Mouse (Mus musculus): ENCODE data around the gene Vps45. TPM values are rescaled to one million over a fixed set of nuclear protein-coding genes. Genes with fewer than 3 reads are reported as not detected.

Vps45 gene
- polyA plus RNA-seq (2015; fragmentation: Nextera tagmentation; extraction: Ambion mirVana), result 62.9 and 64.0 TPM in 2 replicates

GRCm38 (mm10) chr3:96058231-96058896 is at the start of gene Vps45:
TSS of gene Vps45 (minus strand) at chr3:96058466.
- H3K36me3 ChIP-seq, result peaks cover 12% of the 10 kb centered on the region
- WGBS, result 2% methylated on average over 18 of the region's 18 CpGs
- H3K4me3 ChIP-seq, result peak within 1 kb of the TSS; percentile 66
- H3K4me1 ChIP-seq (replicated peaks), result peaks cover 21% of the 10 kb centered on the region
- H3K4me2 ChIP-seq, result peak within 1 kb of the TSS; percentile 86
- peak within 1 kb of the TSS; percentile 93 for H3K27ac ChIP-seq
- peak within 1 kb of the TSS; percentile 79 for H3K9ac ChIP-seq
- ATAC-seq (ENCODE audit: low FRiP score), result peak; percentile 85
- H3K9me3 ChIP-seq, result no peaks in the 10 kb centered on the region
- H3K27me3 ChIP-seq, result no peaks in the 10 kb centered on the region

GRCm38 (mm10) chr3:96106151-96106550 is 47.9 kb upstream of the Vps45 start:
- ATAC-seq (ENCODE audit: low FRiP score), result no peak
- H3K36me3 ChIP-seq, result no peaks in the 10 kb centered on the region
- no peak overlapping the region for H3K4me2 ChIP-seq
- no peaks in the 10 kb centered on the region for H3K9me3 ChIP-seq
- no peak overlapping the region for H3K9ac ChIP-seq
- H3K4me1 ChIP-seq (replicated peaks), result peaks cover 32% of the 10 kb centered on the region
- H3K27me3 ChIP-seq, result no peaks in the 10 kb centered on the region
- H3K27ac ChIP-seq, result no peak overlapping the region
- WGBS, result 96% methylated on average over 4 of the region's 4 CpGs
- no peak overlapping the region for H3K4me3 ChIP-seq

GRCm38 (mm10) chr3:96105232-96105747 is 47.0 kb upstream of the Vps45 start:
- Histone ChIP-seq H3K4me1 (replicated peaks) (peaks cover 32% of the 10 kb centered on the region), H3K36me3 (no peaks in the 10 kb centered on the region), H3K4me2 (peak overlapping the region; percentile 84), H3K4me3 (peak overlapping the region; percentile 83), H3K9me3 (no peaks in the 10 kb centered on the region), H3K27ac (no peak overlapping the region), H3K27me3 (no peaks in the 10 kb centered on the region), H3K9ac (peak overlapping the region; percentile 89)
- 11% methylated on average over 10 of the region's 10 CpGs for WGBS
- ATAC-seq (ENCODE audit: low FRiP score), result no peak

- Histone ChIP-seq H3K36me3 (no peaks in the 10 kb centered on the region), H3K9me3 (no peaks in the 10 kb centered on the region), H3K27me3 (no peaks in the 10 kb centered on the region), H3K27ac (peak within 1 kb of the TSS; percentile 87), H3K4me1 (replicated peaks) (peaks cover 32% of the 10 kb centered on the region), H3K4me3 (peak within 1 kb of the TSS; percentile 83), H3K4me2 (peak within 1 kb of the TSS; percentile 84), H3K9ac (peak within 1 kb of the TSS; percentile 89)
- under 1% methylated on average over 76 of the region's 84 CpGs for WGBS
- ATAC-seq (ENCODE audit: low FRiP score), result peak; percentile 88
Observed at GRCm38 (mm10) chr3:96104261-96105065, 46.2 kb upstream of the Vps45 start, which contains the start of gene Otud7b. TSS of gene Otud7b (plus strand) at chr3:96104527.

GRCm38 (mm10) chr3:96103901-96104260 is 45.6 kb upstream of the Vps45 start:
- H3K9ac ChIP-seq, result peak overlapping the region; percentile 89
- H3K4me3 ChIP-seq, result peak overlapping the region; percentile 83
- WGBS, result 2% methylated on average over 8 of the region's 8 CpGs
- H3K4me1 ChIP-seq (replicated peaks), result peaks cover 32% of the 10 kb centered on the region
- H3K36me3 ChIP-seq, result no peaks in the 10 kb centered on the region
- no peak; the same call in 1 of the 2 replicates for ATAC-seq (ENCODE audit: low FRiP score)
- H3K27ac ChIP-seq, result peak overlapping the region; percentile 87
- H3K4me2 ChIP-seq, result peak overlapping the region; percentile 84
- no peaks in the 10 kb centered on the region for H3K27me3 ChIP-seq
- no peaks in the 10 kb centered on the region for H3K9me3 ChIP-seq

GRCm38 (mm10) chr3:96102100-96102872 is 44.0 kb upstream of the Vps45 start:
- WGBS, result 17% methylated on average over 14 of the region's 14 CpGs
- no peaks in the 10 kb centered on the region for H3K36me3 ChIP-seq
- H3K27me3 ChIP-seq, result no peaks in the 10 kb centered on the region
- ATAC-seq (ENCODE audit: low FRiP score), result peak; percentile 34; the same call in 1 of the 2 replicates
- no peak overlapping the region for H3K27ac ChIP-seq
- peak overlapping the region; percentile 13; the same call in 1 of the 2 replicates for H3K9ac ChIP-seq
- no peaks in the 10 kb centered on the region for H3K9me3 ChIP-seq
- H3K4me2 ChIP-seq, result peak overlapping the region; percentile 48
- peaks cover 25% of the 10 kb centered on the region for H3K4me1 ChIP-seq (replicated peaks)
- peak overlapping the region; percentile 27 for H3K4me3 ChIP-seq

GRCm38 (mm10) chr3:96098616-96099267 is 40.5 kb upstream of the Vps45 start:
- no peak for ATAC-seq (ENCODE audit: low FRiP score)
- peaks cover 8% of the 10 kb centered on the region for H3K4me1 ChIP-seq (replicated peaks)
- 75% methylated on average over 7 of the region's 7 CpGs for WGBS
- no peak overlapping the region for H3K4me3 ChIP-seq
- no peaks in the 10 kb centered on the region for H3K27me3 ChIP-seq
- H3K9me3 ChIP-seq, result no peaks in the 10 kb centered on the region
- H3K9ac ChIP-seq, result no peak overlapping the region
- H3K27ac ChIP-seq, result no peak overlapping the region
- no peaks in the 10 kb centered on the region for H3K36me3 ChIP-seq
- H3K4me2 ChIP-seq, result no peak overlapping the region

- ATAC-seq (ENCODE audit: low FRiP score), result no peak
- Histone ChIP-seq H3K27me3 (no peaks in the 10 kb centered on the region), H3K27ac (no peak overlapping the region), H3K9me3 (no peaks in the 10 kb centered on the region), H3K9ac (no peak overlapping the region), H3K36me3 (no peaks in the 10 kb centered on the region), H3K4me2 (no peak overlapping the region), H3K4me1 (replicated peaks) (peaks cover 8% of the 10 kb centered on the region), H3K4me3 (no peak overlapping the region)
- 75% methylated on average over 4 of the region's 4 CpGs for WGBS
Observed at GRCm38 (mm10) chr3:96098168-96098567, 39.9 kb upstream of the Vps45 start.

GRCm38 (mm10) chr3:96094203-96094602 is 35.9 kb upstream of the Vps45 start:
- Histone ChIP-seq H3K4me2 (no peak overlapping the region), H3K27ac (no peak overlapping the region), H3K4me3 (no peak overlapping the region), H3K9me3 (no peaks in the 10 kb centered on the region), H3K9ac (no peak overlapping the region), H3K4me1 (replicated peaks) (no peaks in the 10 kb centered on the region), H3K36me3 (no peaks in the 10 kb centered on the region), H3K27me3 (no peaks in the 10 kb centered on the region)
- WGBS, result 89% methylated on average over 13 of the region's 13 CpGs
- no peak for ATAC-seq (ENCODE audit: low FRiP score)

- Histone ChIP-seq H3K4me2 (no peak overlapping the region), H3K36me3 (no peaks in the 10 kb centered on the region), H3K4me3 (no peak overlapping the region), H3K4me1 (replicated peaks) (no peaks in the 10 kb centered on the region), H3K27me3 (no peaks in the 10 kb centered on the region), H3K9ac (no peak overlapping the region), H3K9me3 (no peaks in the 10 kb centered on the region), H3K27ac (no peak overlapping the region)
- WGBS, result 72% methylated on average over 13 of the region's 13 CpGs
- no peak for ATAC-seq (ENCODE audit: low FRiP score)
Observed at GRCm38 (mm10) chr3:96093509-96093908, 35.2 kb upstream of the Vps45 start.

GRCm38 (mm10) chr3:96091966-96092365 is 33.7 kb upstream of the Vps45 start:
- Histone ChIP-seq H3K4me1 (replicated peaks) (no peaks in the 10 kb centered on the region), H3K9ac (no peak overlapping the region), H3K36me3 (no peaks in the 10 kb centered on the region), H3K4me2 (no peak overlapping the region), H3K9me3 (no peaks in the 10 kb centered on the region), H3K27me3 (no peaks in the 10 kb centered on the region), H3K4me3 (no peak overlapping the region), H3K27ac (no peak overlapping the region)
- ATAC-seq (ENCODE audit: low FRiP score), result no peak
- 77% methylated on average over 6 of the region's 6 CpGs for WGBS

Data from hindbrain, embryonic 13.5 days (tissue).